Mouse (Mus musculus) left cerebral cortex, adult 9 months (tissue): ENCODE results near the gene Gpr152.
"Not testable (repeated sequence)": the region's sequence is repeated elsewhere in the genome, so short reads cannot be mapped to it uniquely, and the experiment has no call there.

Source experiments
- DNase-seq, 2 experiments: peaks; one replicate each; pipeline ENCODE4 v3.0.0; 2022; ENCODE audit warnings: low spot score in 2 of 2

Gpr152 gene

DNA sequence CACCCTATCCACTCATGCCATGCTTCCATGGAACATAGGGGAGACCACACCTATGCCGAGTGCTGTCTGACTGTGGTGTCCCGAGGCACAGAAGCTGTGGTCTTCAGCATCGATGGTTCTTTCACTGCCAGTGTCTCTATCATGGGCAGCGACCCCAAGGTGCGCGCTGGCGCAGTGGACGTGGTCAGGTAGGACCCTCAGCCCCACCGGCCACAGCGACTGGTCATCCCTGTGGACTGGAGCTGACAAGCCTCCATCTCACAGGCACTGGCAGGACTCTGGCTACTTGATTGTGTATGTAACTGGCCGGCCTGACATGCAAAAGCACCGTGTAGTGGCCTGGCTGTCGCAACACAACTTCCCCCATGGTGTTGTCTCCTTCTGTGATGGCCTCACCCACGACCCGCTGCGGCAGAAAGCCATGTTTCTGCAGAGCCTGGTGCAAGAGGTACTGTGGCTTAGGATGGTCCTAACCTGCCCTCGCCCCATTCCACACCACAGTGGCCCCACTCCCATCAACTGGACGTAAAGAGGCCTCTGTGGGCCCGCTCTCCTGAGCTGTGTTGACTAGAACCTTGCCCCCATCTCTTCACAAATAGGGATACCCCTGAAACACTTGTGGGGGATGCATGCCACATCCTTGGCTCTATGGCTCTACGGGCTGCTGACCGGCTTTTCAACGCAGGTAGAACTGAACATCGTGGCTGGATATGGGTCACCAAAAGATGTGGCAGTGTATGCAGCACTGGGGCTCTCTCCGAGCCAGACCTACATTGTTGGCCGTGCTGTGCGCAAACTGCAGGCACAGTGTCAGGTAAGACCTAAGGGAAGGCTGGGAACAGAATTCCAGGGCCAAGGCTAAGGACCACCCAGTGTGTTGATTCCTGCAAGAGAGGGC is 27.3 kb upstream of the Gpr152 start:
- no peak for DNase-seq

DNA sequence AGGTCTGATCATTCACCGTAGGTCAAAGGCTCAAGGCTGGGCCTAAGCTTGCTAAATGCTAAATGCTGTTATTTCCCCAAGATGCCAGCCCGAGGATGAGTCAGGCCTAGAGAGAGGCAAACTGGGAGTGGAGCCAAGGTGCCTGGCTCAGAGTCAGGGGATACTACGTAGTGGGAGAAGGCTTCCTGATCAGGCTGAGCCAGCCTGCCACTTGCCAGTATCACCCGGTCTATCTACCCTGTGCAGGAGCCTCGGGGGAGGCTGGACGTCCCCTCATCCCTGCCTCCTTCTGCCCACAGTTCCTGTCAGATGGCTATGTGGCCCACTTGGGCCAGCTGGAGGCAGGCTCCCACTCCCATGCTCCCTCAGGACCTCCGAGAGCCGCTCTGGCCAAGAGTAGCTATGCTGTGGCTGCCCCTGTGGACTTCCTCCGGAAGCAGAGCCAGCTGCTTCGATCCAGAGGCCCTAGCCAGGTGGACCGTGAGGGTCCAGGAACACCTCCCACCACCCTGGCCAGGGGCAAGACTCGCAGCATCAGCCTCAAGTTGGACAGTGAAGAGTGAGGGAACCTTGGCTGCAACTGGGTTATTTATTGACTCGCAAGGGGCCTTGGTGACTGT is 26.3 kb upstream of the Gpr152 start:
- DNase-seq = peak in 1 of 2 experiments; percentile 91

DNA sequence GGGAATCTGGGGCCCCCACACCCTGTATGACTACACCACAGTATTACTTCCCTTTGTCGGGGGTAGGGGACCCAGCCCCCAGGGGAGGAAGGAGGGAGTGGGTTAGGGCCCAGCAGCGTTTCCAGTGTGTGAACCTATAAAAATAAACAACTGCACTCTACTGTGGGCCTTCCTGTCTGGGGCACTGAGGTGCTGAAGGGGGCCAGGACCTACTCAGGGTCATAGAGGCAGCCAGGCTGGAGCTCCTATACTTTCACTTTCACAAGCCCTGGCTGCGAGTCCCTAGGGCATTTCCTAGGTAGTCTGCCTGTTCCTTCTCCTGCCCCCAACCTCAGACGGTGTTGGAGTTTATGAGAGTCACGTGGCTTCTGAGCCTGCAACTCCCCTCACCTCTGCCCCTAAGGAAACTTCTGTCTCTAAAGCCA is 25.8 kb upstream of the Gpr152 start:
- no peak for DNase-seq

DNA sequence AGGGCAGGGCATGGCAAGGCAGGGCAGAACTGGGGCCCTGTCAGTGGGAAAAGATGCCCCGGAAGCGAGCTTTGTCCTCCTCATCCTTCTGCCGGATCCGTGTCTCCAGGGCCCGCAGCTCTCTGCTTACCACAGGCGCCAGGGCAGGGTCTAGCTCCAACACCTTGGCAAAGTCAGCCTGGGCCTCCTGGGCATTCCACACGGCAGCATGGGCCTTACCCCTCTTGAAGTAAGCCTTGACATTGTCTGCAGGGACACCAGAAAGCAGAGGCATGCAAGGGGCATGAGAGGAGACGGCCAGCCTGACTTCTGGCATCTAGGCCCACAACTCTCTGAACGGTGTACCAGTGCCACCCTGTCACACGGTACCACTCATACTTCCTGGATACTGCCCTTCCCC is 25.0 kb upstream of the Gpr152 start:
- no peak for DNase-seq

DNA sequence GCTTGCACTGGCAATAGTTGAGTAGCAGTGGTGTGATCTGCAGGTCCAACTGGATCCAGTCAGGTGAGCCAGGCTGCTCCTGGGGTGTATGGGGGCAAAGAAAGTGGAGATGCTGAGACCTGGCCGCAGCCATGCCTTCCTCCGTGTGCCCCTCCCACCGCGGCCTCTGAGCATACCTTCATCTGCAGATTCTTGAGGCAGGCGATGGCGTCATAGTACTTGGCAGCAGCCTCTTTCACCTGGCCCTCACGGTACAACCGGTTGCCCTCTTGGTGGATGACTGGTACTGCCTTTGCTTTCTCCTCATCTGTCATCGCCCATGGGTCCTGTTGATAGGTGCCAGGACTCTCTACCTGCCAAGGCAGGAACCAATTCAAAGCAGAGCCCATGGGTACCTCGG is 24.4 kb upstream of the Gpr152 start:
- no peak for DNase-seq

DNA sequence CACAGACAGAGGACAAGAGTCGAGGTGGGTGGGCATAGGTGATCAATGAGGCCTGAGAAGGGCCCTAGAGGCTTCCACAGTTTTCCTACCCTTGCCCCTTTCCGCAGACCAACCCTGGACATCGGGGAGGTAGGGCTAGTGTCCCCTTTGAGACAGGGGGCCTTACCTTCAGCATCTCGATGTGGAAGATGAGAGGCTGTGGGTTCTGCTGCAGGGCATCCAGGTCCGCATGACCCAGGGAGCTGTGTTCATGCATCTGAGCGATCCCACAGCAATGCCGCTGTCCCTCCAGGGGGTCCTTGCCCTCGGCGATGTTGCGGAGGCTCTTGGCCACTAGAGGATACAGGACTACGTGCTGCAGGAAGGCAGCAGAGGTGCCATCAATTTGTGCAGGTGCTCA is 23.8 kb upstream of the Gpr152 start:
- no peak for DNase-seq

DNA sequence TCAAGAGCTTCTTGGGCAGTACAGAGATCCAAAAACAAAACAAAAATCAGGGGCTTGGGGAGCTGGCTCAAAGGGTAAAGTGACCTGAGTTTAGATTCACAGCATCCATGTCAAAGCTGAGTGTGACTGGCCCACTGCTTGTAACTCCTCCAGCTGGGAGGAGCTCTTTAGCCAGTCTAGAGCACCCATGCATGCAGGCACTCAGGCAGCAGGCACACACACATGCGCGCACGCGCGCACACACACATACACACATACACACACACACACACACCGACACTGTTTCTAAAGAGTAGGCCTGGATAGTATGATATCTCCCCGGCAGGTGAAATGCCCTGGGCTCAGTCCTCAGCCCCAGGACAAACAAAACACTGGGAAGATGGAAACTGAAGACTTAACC is 22.6 kb upstream of the Gpr152 start:
- DNase-seq = no peak

DNA sequence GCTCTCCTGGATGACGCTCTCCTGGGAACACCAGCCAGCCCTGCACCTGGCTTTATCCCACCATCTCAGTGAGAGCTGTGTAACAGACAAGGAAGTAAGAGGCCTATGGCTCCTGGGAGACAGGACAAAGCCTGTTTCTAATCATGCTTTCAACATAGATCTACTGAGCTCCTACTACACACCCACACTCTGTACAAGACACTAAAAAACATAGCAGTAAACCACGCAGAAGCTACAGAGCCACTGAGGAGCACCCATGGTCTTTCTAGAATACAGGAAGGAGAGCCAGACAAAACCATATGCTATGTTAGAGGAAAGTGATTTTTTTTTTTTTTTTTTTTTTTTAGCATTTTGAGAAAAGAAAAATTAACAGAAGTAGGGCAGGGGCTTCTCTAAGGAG is 21.2 kb upstream of the Gpr152 start:
- no peak for DNase-seq

DNA sequence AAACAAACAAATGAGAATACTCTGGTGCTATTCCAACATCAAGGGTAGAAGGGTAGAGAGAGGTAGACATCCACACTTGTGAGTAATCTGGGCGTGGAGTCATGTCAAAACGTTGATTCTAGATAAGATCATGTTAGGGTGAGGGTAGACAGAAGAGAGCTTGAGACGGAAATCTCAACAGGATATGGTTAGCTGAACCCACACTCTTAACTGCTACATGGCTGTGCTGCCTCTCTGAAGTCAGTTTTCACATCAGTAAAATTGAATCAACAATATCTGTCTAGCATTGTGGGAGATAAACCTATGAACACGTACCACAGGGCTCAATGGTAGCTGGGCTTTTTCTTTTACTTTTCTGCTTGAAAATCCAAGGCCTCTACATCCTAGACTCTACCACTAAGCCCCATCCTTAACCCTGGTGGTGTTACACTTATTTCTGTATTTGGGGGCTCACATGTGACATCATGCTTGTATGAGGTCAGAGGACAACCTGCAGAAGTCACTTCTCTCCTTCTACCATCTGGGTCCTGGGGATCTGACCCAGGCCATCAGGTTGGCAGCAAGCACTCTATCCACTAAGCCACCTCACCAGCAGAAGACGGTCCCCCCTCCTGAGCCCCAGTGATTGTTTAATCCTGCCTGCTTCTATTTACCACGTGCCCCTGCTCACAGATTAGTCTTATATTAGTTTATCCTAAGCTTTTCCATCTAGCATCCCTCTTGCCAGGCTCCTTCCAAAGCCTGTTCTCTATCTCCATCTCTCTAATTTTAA is 19.7 kb upstream of the Gpr152 start:
- DNase-seq = no peak

DNA sequence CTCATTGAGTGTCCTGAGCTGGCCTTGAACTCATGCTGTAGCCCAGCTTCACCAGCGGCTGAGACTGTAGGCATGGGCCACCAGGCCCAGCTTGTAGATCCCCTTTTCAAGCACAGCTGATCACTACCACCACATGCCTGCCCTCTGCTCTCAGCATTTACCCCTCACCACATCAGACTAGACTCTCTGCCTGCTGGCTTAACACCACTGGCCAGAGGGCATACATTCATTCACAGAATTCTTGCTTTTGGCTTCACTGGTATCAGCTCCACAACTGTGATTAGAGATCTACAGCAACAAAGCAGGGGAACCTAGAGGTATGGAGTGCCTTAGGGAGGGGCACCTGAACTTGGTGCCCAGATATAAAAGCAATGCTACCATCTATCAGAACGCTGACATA is 19.1 kb upstream of the Gpr152 start:
- no peak for DNase-seq

DNA sequence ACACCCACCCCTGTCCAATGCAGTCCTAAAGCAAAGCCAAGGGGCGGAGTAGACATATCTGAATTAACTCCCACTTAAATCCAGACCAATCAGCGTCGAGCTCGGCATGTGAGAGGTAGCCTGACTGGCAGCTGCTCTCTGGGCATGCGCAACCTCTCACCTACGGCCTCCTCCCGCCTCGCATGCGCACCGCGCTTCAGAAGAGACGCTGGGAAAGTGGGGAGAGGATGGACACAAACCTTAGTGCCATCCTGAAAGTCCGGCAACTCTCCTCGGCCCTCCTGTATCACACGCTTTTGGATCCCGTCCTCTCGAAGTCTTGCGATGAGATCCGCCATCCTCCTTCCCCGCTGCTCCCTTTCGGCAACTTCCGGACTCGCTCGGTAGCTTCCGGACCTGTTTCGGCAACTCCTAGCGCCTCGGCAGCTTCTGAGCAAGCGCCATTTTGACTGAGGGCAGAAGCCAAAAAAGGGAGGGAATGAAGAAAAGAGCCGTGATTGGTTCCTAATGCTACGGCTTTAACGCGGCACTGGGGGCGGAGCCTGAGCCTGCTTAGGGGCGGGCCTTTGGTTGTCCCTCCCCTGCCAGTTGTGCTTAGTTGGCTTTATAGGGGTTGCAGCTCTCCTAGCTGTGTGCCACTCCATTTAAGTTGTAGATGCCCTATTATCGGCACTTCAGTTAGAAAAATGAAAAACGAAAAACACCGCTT is 18.3 kb upstream of the Gpr152 start:
- peak; percentile 96 to 98 for DNase-seq

DNA sequence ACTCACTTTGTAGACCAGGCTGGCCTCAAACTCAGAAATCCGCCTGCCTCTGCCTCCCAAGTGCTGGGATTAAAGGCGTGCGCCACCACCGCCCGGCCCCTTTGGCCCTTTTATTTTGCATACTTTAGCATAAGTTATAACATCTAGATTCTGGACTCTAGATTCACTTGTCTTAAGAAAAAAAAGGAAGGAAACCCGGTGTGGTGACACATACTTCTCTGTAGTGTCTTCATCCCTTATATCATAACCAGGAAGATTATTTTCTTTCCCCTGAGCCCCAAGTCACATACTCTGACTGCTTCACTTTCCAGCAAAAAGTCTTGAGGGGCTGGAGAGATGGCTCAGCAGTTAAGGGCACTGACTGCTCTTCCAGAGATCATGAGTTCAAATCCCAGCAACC is 17.7 kb upstream of the Gpr152 start:
- DNase-seq = not testable (repeated sequence)

DNA sequence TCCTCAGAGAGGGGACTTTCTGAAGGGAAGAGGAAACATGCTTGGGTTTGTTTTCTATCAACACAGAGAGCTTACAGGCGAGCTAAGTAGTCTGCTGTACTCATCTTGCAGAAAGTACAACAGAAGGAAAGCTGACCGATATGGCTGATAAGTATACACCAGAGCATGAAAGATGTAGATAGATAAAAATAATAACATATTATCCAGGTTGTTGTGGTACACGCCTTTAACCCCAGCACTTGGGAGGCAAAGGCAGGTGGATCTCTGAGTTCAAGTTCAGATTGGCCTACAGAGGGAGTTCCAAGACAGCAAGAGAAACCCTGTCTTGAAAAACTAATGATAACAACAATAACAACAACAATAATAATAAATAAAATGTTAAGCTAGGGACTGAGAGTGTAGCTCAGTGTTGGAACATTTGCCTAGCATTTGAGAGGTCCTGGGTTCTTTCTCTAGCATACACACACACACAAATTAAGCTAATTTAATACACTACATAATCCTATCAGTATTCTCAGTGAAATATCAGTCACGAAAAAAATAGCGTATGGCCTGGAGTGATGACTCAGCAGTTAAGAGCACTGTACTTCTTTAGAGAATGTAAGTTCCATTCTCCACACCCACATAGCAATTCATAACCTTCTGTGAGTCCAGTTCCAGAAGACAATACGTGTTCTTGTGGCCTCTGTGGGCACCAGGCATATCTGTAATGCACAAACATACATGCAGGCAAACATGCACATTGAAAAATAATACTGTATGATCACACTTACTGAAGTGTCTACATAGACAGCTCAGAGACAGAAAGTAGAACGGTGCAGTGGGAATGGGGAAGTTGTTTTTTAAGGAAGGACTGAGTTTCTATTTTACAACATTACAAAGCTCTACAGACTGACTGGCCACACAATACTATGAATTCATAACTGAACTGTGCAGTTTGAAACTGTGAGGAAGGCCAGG is 16.9 kb upstream of the Gpr152 start:
- DNase-seq = no peak

DNA sequence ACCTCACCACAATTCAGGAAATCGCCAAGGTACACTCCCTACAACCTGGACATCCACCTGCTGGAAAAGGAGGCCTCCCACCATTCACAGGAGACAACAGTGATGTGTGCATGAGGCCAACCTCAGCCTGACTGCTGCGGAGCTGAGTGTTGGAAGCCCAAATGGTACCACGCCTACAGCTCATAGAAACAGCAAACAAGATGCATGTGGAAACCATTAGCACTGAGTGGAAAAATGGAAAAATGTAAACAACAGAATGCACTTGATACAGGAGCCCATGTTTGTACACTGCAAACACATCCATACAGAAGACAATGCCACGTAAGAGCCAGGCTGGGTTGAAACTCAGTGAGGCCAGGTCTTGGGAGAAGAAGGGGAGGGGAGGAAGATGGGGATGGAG is 15.2 kb upstream of the Gpr152 start:
- no peak for DNase-seq

DNA sequence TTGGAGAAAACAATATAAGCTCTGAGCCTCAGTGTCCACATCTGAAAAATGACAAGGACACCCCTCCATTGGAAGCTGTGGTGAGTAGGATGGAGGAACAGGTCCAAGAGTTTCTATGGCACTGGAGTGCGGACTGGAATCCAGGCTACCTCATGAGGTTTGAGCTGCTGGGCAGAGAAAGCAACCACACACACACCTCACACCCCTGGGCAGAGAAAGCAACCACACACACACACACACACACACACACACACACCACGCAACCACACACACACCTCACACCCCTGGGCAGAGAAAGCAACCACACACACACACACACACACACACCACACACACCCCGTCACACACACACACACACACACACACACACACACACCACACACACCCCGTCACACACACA is 14.3 kb upstream of the Gpr152 start:
- not testable (repeated sequence) for DNase-seq

DNA sequence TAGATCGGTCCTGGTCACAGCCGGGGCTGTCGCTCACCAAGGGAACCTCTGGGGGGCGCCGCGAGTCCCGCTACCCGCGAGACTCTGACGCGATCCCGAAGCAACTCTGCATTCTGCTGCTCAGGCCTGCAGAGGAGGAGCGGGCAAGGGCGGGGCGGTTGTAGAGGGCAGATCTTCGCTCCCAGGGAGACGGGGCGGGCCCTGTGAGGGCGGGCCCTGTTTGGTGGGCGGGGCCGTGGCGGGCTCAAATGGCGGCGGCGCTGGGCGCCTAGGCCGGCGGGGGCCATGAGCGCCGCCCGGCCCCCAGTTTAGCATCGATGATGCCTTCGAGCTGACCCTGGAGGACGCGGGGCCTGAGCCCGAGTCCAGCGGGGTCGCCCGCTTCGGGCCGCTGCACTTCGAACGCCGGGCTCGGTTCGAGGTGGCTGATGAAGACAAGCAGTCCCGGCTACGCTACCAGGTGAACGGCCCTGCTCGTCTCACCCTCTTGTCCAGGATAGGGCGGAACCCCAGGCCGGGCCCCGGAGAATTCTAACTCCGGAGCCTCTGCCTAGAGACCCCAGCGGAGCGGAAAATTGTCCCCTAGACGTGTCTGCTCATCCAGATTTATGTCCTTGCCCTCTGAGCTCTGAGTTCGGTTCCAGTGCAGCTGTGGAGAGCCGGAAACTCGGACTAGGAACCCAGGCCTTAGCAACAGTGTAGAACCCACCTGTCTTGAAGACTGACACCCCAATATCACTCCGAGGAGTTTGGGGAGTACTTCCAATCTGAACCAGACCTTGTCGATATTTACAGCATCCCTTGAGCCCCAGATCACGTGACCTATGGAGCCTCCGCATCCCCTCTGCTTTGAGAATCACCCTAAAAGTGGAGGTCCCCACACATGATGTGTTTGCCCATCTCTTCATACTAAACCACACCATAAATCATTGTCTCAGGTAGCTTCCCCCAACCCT is 13.6 kb upstream of the Gpr152 start, which contains the start of gene Aip:
Gene Aip, minus strand, starts transcription at position 118 of the 956 bp plus-strand sequence.
- DNase-seq = peak; percentile 95 to 98

DNA sequence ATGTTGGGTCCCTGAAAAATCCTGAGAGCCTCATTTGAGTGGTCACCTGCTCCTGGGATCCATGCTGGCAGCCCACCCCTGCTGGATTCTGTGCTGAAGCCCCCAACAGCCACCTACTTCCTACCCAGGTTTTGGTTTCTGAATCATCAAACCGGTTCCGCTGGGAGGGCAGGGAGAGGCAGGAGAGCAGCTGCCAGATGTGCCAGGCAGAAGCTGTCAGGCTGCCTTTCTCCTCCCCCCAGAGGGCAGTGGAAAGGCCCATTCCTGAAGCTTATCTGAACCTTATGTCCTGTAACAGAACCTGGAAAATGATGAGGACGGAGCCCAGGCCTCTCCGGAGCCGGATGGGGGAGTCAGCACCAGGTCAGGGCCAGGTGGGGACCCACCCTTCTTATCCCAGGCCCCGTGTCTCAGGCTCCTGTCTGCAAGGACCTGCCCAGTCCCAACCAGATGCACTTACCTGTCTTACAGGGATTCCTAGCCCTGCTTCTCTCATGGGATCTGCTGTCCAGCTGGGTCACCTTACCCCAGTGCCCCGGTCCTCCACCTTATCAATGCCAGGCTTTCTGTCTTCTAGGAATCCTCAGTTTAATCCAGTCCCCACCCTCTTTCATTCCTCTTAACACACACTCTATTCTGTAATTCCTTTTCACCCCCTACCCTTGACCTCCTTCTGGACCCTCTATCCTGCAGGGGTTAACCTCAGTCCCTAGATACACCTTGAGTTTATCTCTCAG is 12.7 kb upstream of the Gpr152 start:
- DNase-seq = no peak

DNA sequence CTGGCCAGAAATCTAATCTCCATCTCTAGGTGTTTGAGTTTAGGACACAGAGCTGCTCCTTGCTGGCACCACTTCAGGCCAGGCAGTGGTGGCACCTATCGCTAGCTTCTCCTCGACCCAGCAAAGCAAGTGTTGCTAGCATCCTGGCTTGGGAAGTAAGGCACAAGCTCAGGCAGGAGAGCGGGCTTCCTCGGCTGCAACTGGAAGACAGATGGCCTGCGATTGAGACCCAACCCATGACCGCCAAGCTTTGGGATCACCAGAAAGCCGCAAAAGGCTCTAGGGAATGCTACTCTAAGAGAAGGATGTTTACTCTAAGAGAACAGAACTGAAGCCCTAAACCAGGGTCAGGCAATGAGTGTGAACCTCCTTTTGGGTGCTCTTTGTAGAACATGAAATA is 10.1 kb upstream of the Gpr152 start:
- DNase-seq = no peak

DNA sequence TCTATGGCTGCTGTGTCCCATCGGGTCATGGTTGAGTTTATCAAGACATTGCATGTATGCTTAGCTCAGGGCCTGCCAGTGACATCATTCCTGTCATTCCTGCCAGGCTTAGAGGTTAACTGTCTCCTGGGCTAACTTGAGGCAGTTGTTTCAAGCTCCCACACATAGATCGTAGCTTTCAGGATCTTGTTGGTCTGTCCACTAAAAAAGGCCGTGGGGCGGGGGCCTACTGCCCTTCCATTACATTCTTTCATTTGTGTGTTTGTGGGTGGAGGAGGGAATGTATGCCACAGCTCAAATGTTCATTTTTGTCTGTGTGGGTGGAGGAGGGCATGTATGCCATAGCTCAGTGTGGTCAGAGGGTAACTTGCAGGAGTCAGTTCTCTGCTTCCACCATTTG is 9.5 kb upstream of the Gpr152 start:
- DNase-seq = no peak
